Mouse (Mus musculus) Patski (cell line): Measurements from ENCODE around the gene Susd3. TPM values are rescaled to one million over a fixed set of nuclear protein-coding genes. Genes with fewer than 3 reads are reported as not detected.

ENCODE experiments used
- ATAC-seq: fragments of 100-300 bp; one replicate; pipeline ENCODE4 v1.8.0; 2021
- CTCF ChIA-PET: fragments of 350-600 bp; sonication (Branson Sonifier 250); formaldehyde crosslinking; loops from one replicate; lab custom pipeline; 2022; ENCODE audit warnings: inconsistent platforms; lab: Charles Lee
- POLR2A ChIA-PET: fragments of 350-600 bp; sonication (Branson Sonifier 250); formaldehyde crosslinking; loops from one replicate; lab custom pipeline; 2022; ENCODE audit warnings: antibody characterized with exemption, inconsistent platforms; lab: Charles Lee
- DNase-seq: peaks from one replicate; pipeline ENCODE4 v3.0.0-alpha.2; 2011; ENCODE audit warnings: low read depth, low spot score
- H3K27me3 ChIP-seq: fragments of 371-371 bp; one replicate; pipeline ENCODE4 v1.5.1; 2021
- CTCF ChIP-seq: fragments of 100-300 bp; IDR thresholded peaks from one replicate; pipeline ENCODE4 v1.5.1; 2021
- in situ Hi-C: fragments of 300-500 bp; cut with MboI; formaldehyde crosslinking; loops from 3 replicates; pipeline ENCODE4 v1.11.1; 2018; ENCODE audit warnings: low pct_unique_long_range_greater_than_20kb, mixed read lengths
- polyA plus RNA-seq: library from polyadenylated mRNA; unstranded; gene quantifications from one replicate; pipeline ENCODE4 v1.2.3, GENCODE M21; 2021

Susd3 gene
- polyA plus RNA-seq, 1 experiment from 2014 or later, result not detected

GRCm38 (mm10) chr13:49224729-49225128 is 23.8 kb downstream of the Susd3 start:
- ChIA-PET POLR2A (interaction anchor here (0.7 kb wide), 1 partner anchor 336 kb away, joined by 5 read pairs; no protein-coding TSS in a partner anchor), CTCF (interaction anchor here (0.9 kb wide), 1 partner anchor 9 kb away, joined by 3 read pairs; no protein-coding TSS in a partner anchor)
- peaks cover 21% of the 10 kb centered on the region for H3K27me3 ChIP-seq
- TF ChIP-seq CTCF, result no peak
- in situ Hi-C loops, result no loop called here
- no peak for DNase-seq
- no peak for ATAC-seq

GRCm38 (mm10) chr13:49224314-49224713 is 24.2 kb downstream of the Susd3 start:
- DNase-seq (no peak), ATAC-seq (no peak)
- no peak for TF ChIP-seq CTCF
- CTCF ChIA-PET, result no interaction called here
- H3K27me3 ChIP-seq, result peaks cover 21% of the 10 kb centered on the region
- POLR2A ChIA-PET, result no interaction called here
- in situ Hi-C loops, result no loop called here

GRCm38 (mm10) chr13:49220912-49221311 is 27.6 kb downstream of the Susd3 start:
- no peak for ATAC-seq
- in situ Hi-C loops, result no loop called here

DNA sequence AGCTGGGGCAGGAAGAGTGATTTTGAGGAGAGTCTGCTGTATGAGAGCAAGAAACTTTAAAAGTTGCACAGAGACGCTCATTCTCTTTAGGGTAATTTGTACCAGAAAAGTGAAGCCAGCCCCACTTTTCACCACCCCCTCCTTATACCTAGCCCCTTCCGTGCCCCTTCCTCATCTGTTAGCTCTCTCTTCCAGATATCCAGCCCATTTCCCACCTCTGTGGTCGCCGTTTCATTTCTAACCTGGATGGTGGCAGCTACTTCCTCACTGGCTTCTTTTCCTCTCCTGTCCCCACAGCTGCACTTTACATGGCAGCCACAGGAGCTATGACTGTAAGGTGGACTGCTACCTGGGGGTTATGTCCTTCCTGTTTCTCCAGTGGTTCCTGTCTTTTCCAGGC is 29.1 kb downstream of the Susd3 start:
- peaks cover 11% of the 10 kb centered on the region for H3K27me3 ChIP-seq
- CTCF ChIA-PET, result interaction anchor here (1.1 kb wide), 1 partner anchor 219 kb away, joined by 4 read pairs; no protein-coding TSS in a partner anchor
- ATAC-seq (no peak), DNase-seq (no peak)
- POLR2A ChIA-PET, result no interaction called here
- TF ChIP-seq CTCF, result no peak
- in situ Hi-C loops, result no loop called here

More at GRCm38 (mm10) chr13:49220912-49221311, 27.6 kb downstream of the Susd3 start:
- H3K27me3 ChIP-seq, result peaks cover 19% of the 10 kb centered on the region
- ChIA-PET CTCF (no interaction called here), POLR2A (no interaction called here)
- no peak for TF ChIP-seq CTCF
- no peak for DNase-seq

GRCm38 (mm10) chr13:49218651-49219050 is 29.9 kb downstream of the Susd3 start:
- no peak for TF ChIP-seq CTCF
- in situ Hi-C loops, result no loop called here
- ATAC-seq, result no peak
- ChIA-PET CTCF (interaction anchor here (1.1 kb wide), 1 partner anchor 219 kb away, joined by 4 read pairs; no protein-coding TSS in a partner anchor), POLR2A (no interaction called here)
- peaks cover 11% of the 10 kb centered on the region for H3K27me3 ChIP-seq
- DNase-seq, result no peak

DNA sequence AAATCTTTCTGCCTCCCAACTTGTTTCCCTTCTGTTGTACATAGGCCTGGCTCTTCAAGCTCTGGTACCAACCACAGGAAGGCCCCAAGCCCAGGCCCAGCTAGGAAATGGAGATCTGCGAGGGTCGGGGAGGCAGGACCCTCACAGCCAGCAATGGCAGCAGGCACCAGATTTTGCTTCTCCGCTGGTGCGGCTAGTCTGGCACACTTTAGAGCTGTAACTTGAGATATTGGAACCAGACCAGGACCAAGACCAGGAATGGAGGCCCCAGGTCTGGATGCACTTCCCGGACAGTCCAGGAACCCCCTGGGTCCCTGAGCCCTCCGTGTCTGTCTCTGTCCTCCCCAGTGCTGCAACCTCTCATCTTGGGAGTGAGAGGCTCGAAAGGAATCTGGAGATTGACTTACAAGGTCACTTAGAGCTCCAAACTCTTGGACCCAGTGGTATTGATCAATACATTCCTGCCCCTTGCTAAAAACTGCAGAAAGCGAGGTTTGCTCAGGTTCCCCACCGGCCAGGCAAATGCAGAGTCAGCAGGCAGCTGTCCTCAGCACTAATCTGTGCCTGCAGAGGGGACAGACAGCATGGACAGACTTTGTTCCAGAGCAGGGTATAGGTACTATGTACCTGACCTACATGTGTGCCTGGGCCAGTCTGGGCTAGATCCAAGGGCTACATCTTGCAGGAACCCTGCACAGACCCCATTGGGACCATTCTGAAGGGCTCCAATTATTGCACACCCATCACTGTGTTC is 31.5 kb downstream of the Susd3 start:
- peaks cover 5% of the 10 kb centered on the region for H3K27me3 ChIP-seq
- no peak for DNase-seq
- no peak for TF ChIP-seq CTCF
- POLR2A ChIA-PET, result interaction anchor here (0.6 to 0.9 kb wide), 2 partner anchors 30 to 31 kb away, joined by 3 read pairs; no protein-coding TSS in a partner anchor
- in situ Hi-C loops, result no loop called here
- CTCF ChIA-PET, result no interaction called here
- ATAC-seq, result no peak

DNA sequence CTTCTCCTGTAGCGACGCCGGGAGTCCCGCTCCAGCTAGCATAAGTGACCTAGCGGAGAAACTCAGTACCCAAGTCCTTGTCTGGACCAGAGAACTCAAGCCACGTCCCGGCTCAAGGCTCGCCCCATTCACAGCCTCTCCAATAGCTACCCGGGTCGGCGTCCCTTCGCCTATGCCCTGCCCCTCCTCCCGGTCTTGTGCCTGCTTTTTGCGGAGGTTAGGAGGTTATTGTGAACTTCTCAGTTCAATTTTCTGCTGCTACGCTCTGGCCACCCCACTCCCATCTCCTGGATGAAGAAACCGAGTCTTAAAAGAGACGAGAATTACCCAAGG is 32.3 kb downstream of the Susd3 start:
- no peak for ATAC-seq
- DNase-seq, result no peak
- peaks cover 2% of the 10 kb centered on the region for H3K27me3 ChIP-seq
- CTCF ChIA-PET, result no interaction called here
- POLR2A ChIA-PET, result interaction anchor here (0.9 kb wide), 1 partner anchor 30 kb away, joined by 3 read pairs; no protein-coding TSS in a partner anchor
- in situ Hi-C loops, result no loop called here
- TF ChIP-seq CTCF, result no peak

DNA sequence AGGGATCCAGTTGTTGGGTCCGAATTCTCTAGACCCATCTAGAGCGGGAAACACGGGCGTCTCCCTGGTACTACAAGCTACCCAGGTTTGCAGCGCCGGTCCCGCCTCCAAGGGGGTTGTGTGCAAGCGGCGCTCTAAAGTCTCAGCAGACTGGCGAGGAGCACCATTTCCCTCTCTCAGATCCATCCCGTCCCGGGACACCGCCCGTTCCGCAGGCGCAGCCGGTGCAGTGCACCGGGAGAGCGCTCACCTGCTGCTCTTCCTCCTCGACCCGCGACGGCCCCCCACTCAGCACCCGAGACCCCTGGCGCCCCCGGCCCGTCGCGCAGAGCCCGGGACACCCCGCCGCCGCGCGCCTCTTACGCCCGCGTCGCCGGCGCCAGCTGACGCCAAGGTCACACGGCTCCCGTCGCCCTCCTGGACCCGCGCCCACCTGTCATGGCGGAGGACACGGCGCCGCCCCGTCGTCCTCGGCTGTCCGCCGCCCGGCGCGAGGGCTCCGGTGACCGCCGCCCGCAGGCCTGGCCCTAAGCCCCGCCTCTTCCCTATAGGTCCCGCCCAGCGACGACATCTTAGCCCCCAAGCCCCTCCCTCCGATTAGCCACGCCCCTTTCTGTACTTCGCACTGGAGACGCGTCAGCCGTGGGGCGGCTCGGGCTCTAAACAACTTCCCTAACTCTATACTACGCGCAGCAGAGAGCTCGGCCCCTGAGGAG is 32.8 kb downstream of the Susd3 start, which contains the start of gene Card19:
Gene Card19 (minus strand): TSS at position 534 of the 716 bp plus-strand sequence.
- peak; percentile 49 for DNase-seq
- H3K27me3 ChIP-seq, result no peaks in the 10 kb centered on the region
- in situ Hi-C loops, result no loop called here
- peak; percentile 55 for ATAC-seq
- ChIA-PET POLR2A (interaction anchor here (0.9 kb wide), 1 partner anchor 29 kb away, joined by 3 read pairs; no protein-coding TSS in a partner anchor), CTCF (no interaction called here)
- TF ChIP-seq CTCF, result no peak

DNA sequence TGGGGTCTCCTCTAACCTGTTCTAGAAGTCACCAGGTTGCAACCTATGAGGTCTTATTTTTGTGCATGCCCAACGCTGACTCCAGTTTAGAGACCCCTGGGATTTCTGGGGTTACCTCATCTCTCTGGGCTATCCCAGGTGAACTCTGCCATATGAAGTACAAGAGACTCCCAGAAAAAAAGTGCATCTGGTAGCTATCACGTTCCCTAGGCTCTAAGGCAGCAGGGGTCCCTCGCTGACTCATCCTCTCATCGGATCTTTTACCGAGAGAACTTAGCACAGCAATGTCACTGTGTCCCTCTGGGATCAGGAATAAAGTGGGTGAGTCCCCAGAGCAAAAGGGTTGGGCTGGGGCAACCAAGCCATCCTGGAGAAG is 33.4 kb downstream of the Susd3 start:
- ChIA-PET POLR2A (no interaction called here), CTCF (no interaction called here)
- DNase-seq (no peak), ATAC-seq (no peak)
- TF ChIP-seq CTCF, result no peak
- in situ Hi-C loops, result no loop called here
- H3K27me3 ChIP-seq, result no peaks in the 10 kb centered on the region

DNA sequence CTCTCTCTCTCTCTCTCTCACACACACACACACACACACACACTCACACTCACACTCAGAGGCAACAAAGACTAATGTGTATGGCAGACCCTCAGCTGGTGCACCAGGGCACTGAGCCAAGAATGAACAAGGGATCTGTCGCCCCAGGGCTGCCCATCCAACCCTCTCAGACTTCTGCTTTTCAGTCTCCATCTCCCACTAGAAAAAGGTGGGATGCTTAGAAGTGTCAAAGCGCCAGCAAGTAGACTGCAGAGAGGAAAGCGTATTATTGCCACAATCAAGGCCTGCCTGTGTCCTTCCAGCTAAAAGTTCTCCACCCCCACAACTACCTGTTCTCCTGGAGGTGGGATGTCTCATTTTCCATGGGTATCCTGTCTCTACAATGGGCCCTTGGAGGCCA is 34.1 kb downstream of the Susd3 start:
- in situ Hi-C loops, result no loop called here

More for the DNA sequence above, 34.1 kb downstream of the Susd3 start:
- ChIA-PET POLR2A (interaction anchor here (0.9 kb wide), 1 partner anchor 57 kb away, joined by 3 read pairs; no protein-coding TSS in a partner anchor), CTCF (no interaction called here)
- no peak for DNase-seq
- H3K27me3 ChIP-seq, result no peaks in the 10 kb centered on the region
- no peak for TF ChIP-seq CTCF
- no peak for ATAC-seq
